Mouse (Mus musculus) liver, postnatal 0 days (tissue): ENCODE measurements around the gene Abcb4. TPM values are rescaled to one million over a fixed set of nuclear protein-coding genes. Genes with fewer than 3 reads are reported as not detected.
A peak's percentile ranks its signal among the peaks of the same experiment; 100 is the strongest.

Source experiments
- ATAC-seq: fragments of 200-750 bp; cut with Nextera tagmentation; 2 replicates; pipeline ENCODE4 v1.8.0; 2017; ENCODE audit warnings: mild to moderate bottlenecking, moderate library complexity
- DNase-seq: peaks from one replicate; pipeline ENCODE4 v3.0.0-alpha.2; 2016
- H3K27ac ChIP-seq: fragments of 300-500 bp; sonication (generic); 2 replicates; pipeline ENCODE4 v1.5.1; 2014; ENCODE audit warnings: antibody characterized with exemption, moderate library complexity, mild to moderate bottlenecking, low read depth
- H3K27me3 ChIP-seq: fragments of 300-500 bp; sonication (generic); 2 replicates; pipeline ENCODE4 v1.6.1; 2014; ENCODE audit warnings: low read length, control low read depth, mixed read lengths; ENCODE audit not compliant: insufficient read depth
- H3K36me3 ChIP-seq: fragments of 300-500 bp; sonication (generic); replicated peaks from 2 replicates; pipeline ENCODE4 v1.6.1; 2014; ENCODE audit warnings: mild to moderate bottlenecking, control low read depth, low read length, moderate library complexity, mixed read lengths; ENCODE audit not compliant: insufficient read depth
- H3K4me1 ChIP-seq: fragments of 300-500 bp; sonication (generic); 2 replicates; pipeline ENCODE4 v1.6.1; 2014; ENCODE audit warnings: antibody characterized with exemption, mild to moderate bottlenecking, control low read depth; ENCODE audit not compliant: insufficient read depth
- H3K4me2 ChIP-seq: fragments of 300-500 bp; sonication (generic); 2 replicates; pipeline ENCODE4 v1.6.1; 2014; ENCODE audit warnings: low read depth, mild to moderate bottlenecking, low read length, moderate library complexity, mixed read lengths
- H3K4me3 ChIP-seq: fragments of 300-500 bp; sonication (generic); 2 replicates; pipeline ENCODE4 v1.5.1; 2014; ENCODE audit warnings: low read depth, low read length
- H3K9ac ChIP-seq: fragments of 300-500 bp; sonication (generic); replicated peaks from 2 replicates; pipeline ENCODE4 v1.6.1; 2014; ENCODE audit warnings: mild to moderate bottlenecking, moderate library complexity
- H3K9me3 ChIP-seq: fragments of 300-500 bp; sonication (generic); 2 replicates; pipeline ENCODE4 v1.6.1; 2016; ENCODE audit warnings: mild to moderate bottlenecking, control low read depth, low read length, mixed read lengths
- CTCF ChIP-seq: sonication (generic); IDR thresholded peaks from 2 replicates; pipeline ENCODE4 v1.5.1; 2016; ENCODE audit warnings: antibody characterized with exemption, low read depth
- EP300 ChIP-seq: IDR thresholded peaks from 2 replicates; pipeline ENCODE4 v1.6.1; 2016; ENCODE audit warnings: antibody characterized with exemption, low read depth, mild to moderate bottlenecking
- WGBS: fragments of 180-500 bp; shearing (Covaris S2); extraction: QIAGEN DNeasy Blood & Tissue Kit; methylation state at CpG from one replicate; pipeline ENCODE4 v1.1.7; 2014; ENCODE audit not compliant: insufficient replicate concordance; 5-methylcytosine and 5-hydroxymethylcytosine counted together
- polyA plus RNA-seq: library from polyadenylated mRNA; unstranded; fragments of >200 nt; fragmentation: Nextera tagmentation; extraction: Ambion mirVana; gene quantifications from 2 replicates; pipeline ENCODE4 v1.2.1, GENCODE M21; 2015

Gene Abcb4
- polyA plus RNA-seq, 1 experiment from 2014 or later = 75.6 TPM

- H3K27me3 ChIP-seq = no peaks in the 10 kb centered on the region
- 3% methylated on average over 15 of the region's 15 CpGs for whole genome bisulfite sequencing
- H3K4me3 ChIP-seq = peak overlapping the region; percentile 90
- peak overlapping the region; percentile 79 for H3K4me2 ChIP-seq
- no peaks in the 10 kb centered on the region; the same call in 1 of the 2 replicates for H3K9me3 ChIP-seq
- TF ChIP-seq CTCF = no peak
- no peak for TF ChIP-seq EP300
- DNase-seq = no peak
- H3K4me1 ChIP-seq = peaks cover 29% of the 10 kb centered on the region
- peak overlapping the region; percentile 93 for H3K27ac ChIP-seq
- ATAC-seq = no peak
- peak overlapping the region; percentile 91 for H3K9ac ChIP-seq
- H3K36me3 ChIP-seq = peaks cover 7% of the 10 kb centered on the region
These were observed 548 bp downstream of the Abcb4 start for GRCm38 (mm10) chr5:8894104-8894425.

- WGBS = 34% methylated on average over 15 of the region's 15 CpGs
- Histone ChIP-seq H3K27me3 (no peaks in the 10 kb centered on the region), H3K9me3 (no peaks in the 10 kb centered on the region; the same call in 1 of the 2 replicates), H3K4me3 (peak overlapping the region; percentile 90), H3K36me3 (peaks cover 11% of the 10 kb centered on the region), H3K4me2 (peak overlapping the region; percentile 79), H3K9ac (peak overlapping the region; percentile 91), H3K4me1 (peaks cover 29% of the 10 kb centered on the region), H3K27ac (peak overlapping the region; percentile 93)
- peak; percentile 99 for TF ChIP-seq EP300
- no peak for TF ChIP-seq CTCF
- ATAC-seq (peak; percentile 60), DNase-seq (peak; percentile 55)
These were observed 1.3 kb downstream of the Abcb4 start for GRCm38 (mm10) chr5:8894641-8895490.

- peak overlapping the region; percentile 79 for H3K4me2 ChIP-seq
- ATAC-seq = no peak
- peaks cover 23% of the 10 kb centered on the region for H3K36me3 ChIP-seq
- no peaks in the 10 kb centered on the region for H3K9me3 ChIP-seq
- H3K27me3 ChIP-seq = no peaks in the 10 kb centered on the region
- H3K9ac ChIP-seq = no peak overlapping the region
- no peak overlapping the region for H3K27ac ChIP-seq
- H3K4me1 ChIP-seq = peaks cover 29% of the 10 kb centered on the region
- no peak for DNase-seq
- 61% methylated on average over 1 of the region's 1 CpGs for WGBS
- TF ChIP-seq EP300 (no peak), CTCF (no peak)
- peak overlapping the region; percentile 90 for H3K4me3 ChIP-seq
These were observed 2.7 kb downstream of the Abcb4 start for GRCm38 (mm10) chr5:8896198-8896597.

DNA sequence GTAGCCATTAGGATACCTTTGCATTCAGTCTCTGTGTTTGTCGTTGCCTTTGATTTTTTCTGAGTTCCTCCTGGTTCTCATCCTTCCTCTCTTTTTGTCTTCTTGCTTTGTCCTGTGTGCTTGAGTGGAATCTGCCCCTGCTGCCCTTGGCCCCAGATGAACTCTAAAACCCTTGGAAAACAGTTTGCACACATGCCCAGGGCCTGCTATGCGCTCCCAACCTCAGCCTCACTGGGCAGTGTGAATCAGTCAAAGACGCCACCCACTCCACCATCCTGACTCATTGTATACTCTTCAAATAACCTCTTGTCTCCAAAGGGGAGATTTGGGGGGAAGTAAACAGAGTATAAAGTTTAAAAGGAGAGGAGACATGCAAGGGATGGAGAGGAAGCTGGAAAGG is 4.7 kb downstream of the Abcb4 start:
- Histone ChIP-seq H3K27ac (peak overlapping the region; percentile 65), H3K4me1 (peaks cover 16% of the 10 kb centered on the region), H3K27me3 (no peaks in the 10 kb centered on the region), H3K9me3 (no peaks in the 10 kb centered on the region), H3K36me3 (peaks cover 29% of the 10 kb centered on the region), H3K4me3 (no peak overlapping the region), H3K4me2 (no peak overlapping the region), H3K9ac (no peak overlapping the region)
- 76% methylated on average over 3 of the region's 3 CpGs for WGBS
- no peak for ATAC-seq
- DNase-seq = no peak
- TF ChIP-seq EP300 (no peak), CTCF (no peak)

- Histone ChIP-seq H3K9me3 (no peaks in the 10 kb centered on the region), H3K4me2 (no peak overlapping the region), H3K36me3 (peaks cover 46% of the 10 kb centered on the region), H3K27me3 (no peaks in the 10 kb centered on the region), H3K4me3 (no peak overlapping the region), H3K27ac (no peak overlapping the region), H3K4me1 (peaks cover 15% of the 10 kb centered on the region), H3K9ac (no peak overlapping the region)
- ATAC-seq (no peak), DNase-seq (no peak)
- WGBS = 70% methylated on average over 1 of the region's 1 CpGs
- TF ChIP-seq EP300 = no peak
- TF ChIP-seq CTCF = no peak
These were observed 7.5 kb downstream of the Abcb4 start for GRCm38 (mm10) chr5:8901001-8901400.

DNA sequence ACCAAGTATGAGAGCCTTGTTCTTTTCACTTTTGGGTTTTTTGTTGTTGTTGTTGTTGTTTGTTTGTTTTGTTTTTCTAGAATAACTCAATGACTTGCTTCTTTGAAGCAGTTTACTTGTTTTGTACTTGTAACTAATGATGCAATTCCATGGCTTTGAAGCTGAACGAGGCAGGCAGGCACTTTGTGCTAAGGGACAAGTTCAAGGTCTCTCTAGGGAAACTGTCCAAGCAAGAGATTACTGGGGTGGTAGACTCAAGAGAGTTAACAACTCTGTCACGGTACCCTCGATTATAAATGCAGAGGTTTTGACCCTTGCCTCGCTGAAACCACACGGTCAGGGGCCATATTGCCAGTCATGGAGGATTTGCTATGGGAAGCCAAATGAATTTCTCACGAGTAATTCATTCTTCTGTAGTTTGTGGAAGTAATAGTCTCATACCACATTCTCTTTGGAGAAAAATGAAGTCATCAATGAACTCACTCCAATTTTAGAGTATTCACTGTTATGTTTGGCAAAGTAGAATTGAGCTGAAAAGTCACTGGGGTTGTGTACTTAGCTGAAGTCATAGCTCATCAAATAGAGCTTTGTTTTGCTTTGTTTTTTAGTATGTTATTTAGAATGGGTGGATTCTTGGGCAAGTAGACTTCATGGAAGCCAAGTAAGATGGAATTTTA is 8.8 kb downstream of the Abcb4 start:
- Histone ChIP-seq H3K9ac (no peak overlapping the region), H3K27me3 (no peaks in the 10 kb centered on the region), H3K27ac (peak overlapping the region; percentile 89), H3K9me3 (no peaks in the 10 kb centered on the region), H3K36me3 (peaks cover 49% of the 10 kb centered on the region), H3K4me2 (no peak overlapping the region), H3K4me3 (no peak overlapping the region), H3K4me1 (peaks cover 11% of the 10 kb centered on the region)
- 69% methylated on average over 6 of the region's 6 CpGs for WGBS
- peak; percentile 64 for ATAC-seq
- TF ChIP-seq EP300 (no peak), CTCF (no peak)
- DNase-seq = no peak
